Mouse (Mus musculus): ENCODE measurements around the gene Thsd4. TPM values are rescaled to one million over a fixed set of nuclear protein-coding genes. Genes with fewer than 3 reads are reported as not detected.
A peak's percentile ranks its signal among the peaks of the same experiment; 100 is the strongest.

Thsd4 gene
- polyA plus RNA-seq, 1 experiment from 2014 or later, result 19.9 TPM

- no peak for TF ChIP-seq CTCF (IDR thresholded peaks at IDR 0.05; ENCODE audit: low read depth)
- H3K4me1 ChIP-seq (replicated peaks; ENCODE audit: insufficient read depth, low read length), result no peaks in the 10 kb centered on the region
- 61% methylated on average over 4 of the region's 4 CpGs for WGBS
- no peaks in the 10 kb centered on the region for H3K9me3 ChIP-seq (replicated peaks; ENCODE audit: low read length)
- no peak overlapping the region for H3K4me2 ChIP-seq (ENCODE audit: low read length)
- no peak overlapping the region for H3K9ac ChIP-seq (ENCODE audit: low read depth, low read length)
- H3K27me3 ChIP-seq (ENCODE audit: insufficient read depth, low read length), result no peaks in the 10 kb centered on the region
- ATAC-seq (replicated peaks; ENCODE audit: low FRiP score, low read depth) (peak; percentile 30; the same call in 1 of the 2 replicates), DNase-seq (ENCODE audit: low spot score) (no peak)
- H3K36me3 ChIP-seq (ENCODE audit: insufficient read depth, low read length), result no peaks in the 10 kb centered on the region
- no peak overlapping the region for H3K27ac ChIP-seq
- H3K4me3 ChIP-seq (replicated peaks; ENCODE audit: low read depth, low read length), result no peak overlapping the region
Measured at GRCm38 (mm10) chr9:59951943-59952342, 569.9 kb downstream of the Thsd4 start.

- H3K4me2 ChIP-seq (ENCODE audit: low read length), result no peak overlapping the region
- H3K4me3 ChIP-seq (replicated peaks; ENCODE audit: low read depth, low read length), result no peak overlapping the region
- H3K36me3 ChIP-seq (ENCODE audit: insufficient read depth, low read length), result no peaks in the 10 kb centered on the region
- ATAC-seq (replicated peaks; ENCODE audit: low FRiP score, low read depth) (no peak), DNase-seq (ENCODE audit: low spot score) (no peak)
- H3K9ac ChIP-seq (ENCODE audit: low read depth, low read length), result no peak overlapping the region
- no peaks in the 10 kb centered on the region for H3K27me3 ChIP-seq (ENCODE audit: insufficient read depth, low read length)
- no peaks in the 10 kb centered on the region for H3K9me3 ChIP-seq (replicated peaks; ENCODE audit: low read length)
- no peaks in the 10 kb centered on the region for H3K4me1 ChIP-seq (replicated peaks; ENCODE audit: insufficient read depth, low read length)
- H3K27ac ChIP-seq, result no peak overlapping the region
- TF ChIP-seq CTCF (IDR thresholded peaks at IDR 0.05; ENCODE audit: low read depth), result no peak
- 90% methylated on average over 9 of the region's 9 CpGs for WGBS
Measured at GRCm38 (mm10) chr9:59951001-59951750, 570.7 kb downstream of the Thsd4 start.

DNA sequence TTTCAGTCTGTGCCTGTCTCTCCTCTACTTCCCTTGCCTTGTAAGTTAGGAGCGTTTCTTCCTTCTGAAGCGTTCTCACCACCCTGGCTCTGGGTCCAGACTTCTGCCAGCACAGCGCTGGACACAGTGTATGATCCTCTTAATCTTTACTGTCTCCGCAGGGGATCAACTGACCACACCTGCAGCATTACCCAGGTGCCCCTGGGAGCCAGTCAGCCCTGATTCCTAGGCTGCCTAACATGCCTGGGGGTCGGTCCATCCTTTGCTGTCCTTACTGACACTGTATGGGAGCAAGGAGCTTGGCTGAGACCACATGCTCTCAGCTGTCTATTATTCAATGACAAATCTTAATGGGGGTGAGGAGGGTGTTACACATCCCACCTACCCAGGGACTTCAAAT is 571.9 kb downstream of the Thsd4 start:
- ATAC-seq (replicated peaks; ENCODE audit: low FRiP score, low read depth), result no peak
- WGBS, result 86% methylated on average over 5 of the region's 5 CpGs
- H3K4me3 ChIP-seq (replicated peaks; ENCODE audit: low read depth, low read length), result no peak overlapping the region

GRCm38 (mm10) chr9:59949511-59949910 is 572.3 kb downstream of the Thsd4 start:
- Histone ChIP-seq H3K9ac (ENCODE audit: low read depth, low read length) (no peak overlapping the region), H3K4me2 (ENCODE audit: low read length) (no peak overlapping the region), H3K36me3 (ENCODE audit: insufficient read depth, low read length) (no peaks in the 10 kb centered on the region), H3K27me3 (ENCODE audit: insufficient read depth, low read length) (no peaks in the 10 kb centered on the region), H3K4me1 (replicated peaks; ENCODE audit: insufficient read depth, low read length) (no peaks in the 10 kb centered on the region), H3K27ac (no peak overlapping the region), H3K4me3 (replicated peaks; ENCODE audit: low read depth, low read length) (no peak overlapping the region), H3K9me3 (replicated peaks; ENCODE audit: low read length) (no peaks in the 10 kb centered on the region)
- no peak for DNase-seq (ENCODE audit: low spot score)
- ATAC-seq (replicated peaks; ENCODE audit: low FRiP score, low read depth), result no peak
- TF ChIP-seq CTCF (IDR thresholded peaks at IDR 0.05; ENCODE audit: low read depth), result no peak
- WGBS, result 76% methylated on average over 6 of the region's 6 CpGs

More for the DNA sequence above, 571.9 kb downstream of the Thsd4 start:
- Histone ChIP-seq H3K4me1 (replicated peaks; ENCODE audit: insufficient read depth, low read length) (no peaks in the 10 kb centered on the region), H3K27ac (no peak overlapping the region), H3K9ac (ENCODE audit: low read depth, low read length) (no peak overlapping the region), H3K27me3 (ENCODE audit: insufficient read depth, low read length) (no peaks in the 10 kb centered on the region), H3K36me3 (ENCODE audit: insufficient read depth, low read length) (no peaks in the 10 kb centered on the region), H3K4me2 (ENCODE audit: low read length) (no peak overlapping the region), H3K9me3 (replicated peaks; ENCODE audit: low read length) (no peaks in the 10 kb centered on the region)
- no peak for TF ChIP-seq CTCF (IDR thresholded peaks at IDR 0.05; ENCODE audit: low read depth)
- no peak for DNase-seq (ENCODE audit: low spot score)

- Histone ChIP-seq H3K9me3 (replicated peaks; ENCODE audit: low read length) (no peaks in the 10 kb centered on the region), H3K4me2 (ENCODE audit: low read length) (no peak overlapping the region), H3K27ac (no peak overlapping the region), H3K27me3 (ENCODE audit: insufficient read depth, low read length) (no peaks in the 10 kb centered on the region), H3K9ac (ENCODE audit: low read depth, low read length) (no peak overlapping the region), H3K36me3 (ENCODE audit: insufficient read depth, low read length) (no peaks in the 10 kb centered on the region), H3K4me1 (replicated peaks; ENCODE audit: insufficient read depth, low read length) (no peaks in the 10 kb centered on the region), H3K4me3 (replicated peaks; ENCODE audit: low read depth, low read length) (no peak overlapping the region)
- no peak for ATAC-seq (replicated peaks; ENCODE audit: low FRiP score, low read depth)
- no peak for TF ChIP-seq CTCF (IDR thresholded peaks at IDR 0.05; ENCODE audit: low read depth)
- no peak for DNase-seq (ENCODE audit: low spot score)
- 86% methylated on average over 17 of the region's 17 CpGs for WGBS
Measured at GRCm38 (mm10) chr9:59948691-59949250, 573.1 kb downstream of the Thsd4 start.

DNA sequence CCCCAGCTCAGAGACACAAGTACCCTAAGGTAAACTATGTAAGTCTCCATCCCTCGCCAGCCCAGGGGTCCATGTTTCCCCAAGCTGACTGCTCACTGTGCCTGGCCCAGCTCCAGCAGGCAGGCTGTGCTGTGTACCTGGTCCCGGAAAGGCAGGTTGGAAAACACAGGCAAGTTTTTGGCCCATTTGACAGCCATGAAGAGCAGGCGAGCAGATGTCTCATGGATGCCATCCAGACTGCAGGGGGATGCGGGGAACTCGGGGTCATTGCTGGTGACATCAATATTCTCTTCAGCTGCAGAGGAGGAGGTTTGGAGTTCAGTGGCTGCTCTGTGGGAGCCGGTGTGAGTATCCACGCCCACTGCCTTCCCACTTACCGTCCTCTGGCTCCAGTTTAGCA is 573.6 kb downstream of the Thsd4 start:
- ATAC-seq (replicated peaks; ENCODE audit: low FRiP score, low read depth) (no peak), DNase-seq (ENCODE audit: low spot score) (no peak)
- H3K4me1 ChIP-seq (replicated peaks; ENCODE audit: insufficient read depth, low read length), result no peaks in the 10 kb centered on the region
- TF ChIP-seq CTCF (IDR thresholded peaks at IDR 0.05; ENCODE audit: low read depth), result no peak
- no peaks in the 10 kb centered on the region for H3K9me3 ChIP-seq (replicated peaks; ENCODE audit: low read length)
- H3K9ac ChIP-seq (ENCODE audit: low read depth, low read length), result no peak overlapping the region
- no peaks in the 10 kb centered on the region for H3K27me3 ChIP-seq (ENCODE audit: insufficient read depth, low read length)
- H3K27ac ChIP-seq, result no peak overlapping the region
- H3K4me2 ChIP-seq (ENCODE audit: low read length), result no peak overlapping the region
- H3K36me3 ChIP-seq (ENCODE audit: insufficient read depth, low read length), result no peaks in the 10 kb centered on the region
- H3K4me3 ChIP-seq (replicated peaks; ENCODE audit: low read depth, low read length), result no peak overlapping the region
- 50% methylated on average over 8 of the region's 8 CpGs for WGBS

All from kidney, postnatal 0 days (tissue).